Mouse (Mus musculus) adrenal gland, adult 10 weeks (tissue): ENCODE measurements around the gene Rala. TPM values are rescaled to one million over a fixed set of nuclear protein-coding genes. Genes with fewer than 3 reads are reported as not detected.

Source experiments
- polyA plus RNA-seq: library from polyadenylated mRNA; stranded (reverse); fragments of 350-450 nt; fragmentation: Illumina TruSeq; extraction: RNeasy Lipid Tissue Mini Kit (QIAGEN cat#74804); gene quantifications from one replicate; pipeline ENCODE4 v1.2.3, GENCODE M21; 2014; ENCODE audit warnings: low read depth, low replicate concordance

The Rala gene
- 183 TPM for polyA plus RNA-seq

GRCm38 (mm10) chr13:17944078-17944917 is at the start of gene Rala:
Gene Rala (minus strand): TSS chr13:17944239.

DNA sequence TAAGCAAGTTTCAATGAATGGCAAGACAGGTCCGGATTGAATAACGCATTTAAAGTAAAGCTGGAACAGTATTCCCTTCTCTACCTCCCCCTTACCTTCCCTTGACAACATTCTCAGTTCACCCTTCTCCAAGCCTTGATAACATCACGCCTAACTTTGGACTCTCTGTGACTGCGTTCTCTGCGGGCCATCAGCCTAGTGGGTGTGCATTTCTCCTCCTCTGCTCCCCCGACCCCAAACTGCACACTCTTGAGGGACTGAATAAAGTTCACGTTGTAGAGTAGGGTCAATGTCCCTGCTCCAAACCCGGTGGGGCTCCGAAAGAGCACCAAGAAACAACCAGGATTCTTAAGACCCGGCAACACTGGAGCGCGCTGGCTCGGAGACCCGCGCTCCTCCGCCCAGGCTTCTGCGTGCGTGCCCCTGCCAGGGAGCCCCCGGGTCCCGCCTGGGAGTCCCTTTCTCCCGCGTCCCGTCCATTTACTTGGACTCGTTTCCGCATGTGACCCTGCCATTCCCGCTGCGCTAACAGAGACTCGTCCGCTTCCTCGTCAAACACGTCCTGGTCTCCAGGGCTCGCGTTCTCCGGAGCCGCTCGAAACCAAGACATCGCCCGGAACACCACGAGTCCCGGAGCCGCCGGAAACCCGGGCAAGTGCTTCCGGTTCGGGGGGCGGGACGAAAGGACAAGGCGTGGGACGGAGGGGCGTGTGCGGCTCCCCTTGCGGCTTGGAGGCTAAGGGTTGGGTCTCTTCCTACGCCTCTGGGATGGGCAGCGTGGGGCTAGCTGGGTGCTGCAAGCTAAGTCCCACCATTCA is 48.9 kb upstream of the Rala start, which contains the start of gene Yae1d1:
Gene Yae1d1 (minus strand): TSS at position 653 of the 818 bp plus-strand sequence.

Other genes with a start within 250 kb of the Rala start
- 76.5 TPM for gene Mplkip, start 249.0 kb downstream of the Rala start, polyA plus RNA-seq
- gene Sugct, start 248.7 kb downstream of the Rala start, polyA plus RNA-seq, result 19.5 TPM
- 68.1 TPM for gene Cdk13, start 139.1 kb downstream of the Rala start, polyA plus RNA-seq
- 115 TPM for gene Yae1d1, start 49.1 kb upstream of the Rala start, polyA plus RNA-seq